Mouse (Mus musculus): ENCODE data around the gene Rhox3g. TPM values are rescaled to one million over a fixed set of nuclear protein-coding genes. Genes with fewer than 3 reads are reported as not detected.
"Not testable (repeated sequence)": the region's sequence is repeated elsewhere in the genome, so short reads cannot be mapped to it uniquely, and the experiment has no call there.

Rhox3g gene
- not detected in 2 replicates for polyA plus RNA-seq (2015; fragmentation: Nextera tagmentation; extraction: Ambion mirVana)

GRCm38 (mm10) chrX:37628512-37628911, at the start of gene Rhox3g:
TSS of gene Rhox3g (minus strand) at chrX:37628612.
- not testable (repeated sequence) for ATAC-seq (replicated peaks; ENCODE audit: low FRiP score, low read depth); H3K9ac ChIP-seq (ENCODE audit: low read depth, low read length); H3K27me3 ChIP-seq (ENCODE audit: insufficient read depth, low read length); H3K4me3 ChIP-seq (replicated peaks; ENCODE audit: low read depth, low read length); H3K27ac ChIP-seq; H3K4me2 ChIP-seq (ENCODE audit: low read length); H3K36me3 ChIP-seq (ENCODE audit: insufficient read depth, low read length); DNase-seq (ENCODE audit: low spot score); H3K9me3 ChIP-seq (replicated peaks; ENCODE audit: low read length); H3K4me1 ChIP-seq (replicated peaks; ENCODE audit: insufficient read depth, low read length)
- 82% methylated on average over 2 of the region's 2 CpGs for WGBS

GRCm38 (mm10) chrX:37673177-37673576, 44.8 kb upstream of the Rhox3g start, which contains the start of gene Rhox2h:
TSS of gene Rhox2h (minus strand) at chrX:37673277.
- H3K4me3 ChIP-seq (replicated peaks; ENCODE audit: low read depth, low read length); ATAC-seq (replicated peaks; ENCODE audit: low FRiP score, low read depth): not testable (repeated sequence)
- 85% methylated on average over 8 of the region's 8 CpGs for WGBS

GRCm38 (mm10) chrX:37668664-37669063, 40.3 kb upstream of the Rhox3g start, which contains the start of gene Rhox3h:
TSS of gene Rhox3h (minus strand) at chrX:37668764.
- not testable (repeated sequence) for ATAC-seq (replicated peaks; ENCODE audit: low FRiP score, low read depth); H3K9me3 ChIP-seq (replicated peaks; ENCODE audit: low read length); DNase-seq (ENCODE audit: low spot score); H3K36me3 ChIP-seq (ENCODE audit: insufficient read depth, low read length); H3K4me1 ChIP-seq (replicated peaks; ENCODE audit: insufficient read depth, low read length); H3K27me3 ChIP-seq (ENCODE audit: insufficient read depth, low read length); H3K9ac ChIP-seq (ENCODE audit: low read depth, low read length); H3K27ac ChIP-seq; H3K4me2 ChIP-seq (ENCODE audit: low read length); H3K4me3 ChIP-seq (replicated peaks; ENCODE audit: low read depth, low read length)
- 88% methylated on average over 1 of the region's 3 CpGs for WGBS

More at GRCm38 (mm10) chrX:37673177-37673576, 44.8 kb upstream of the Rhox3g start, which contains the start of gene Rhox2h:
- not testable (repeated sequence) for H3K4me1 ChIP-seq (replicated peaks; ENCODE audit: insufficient read depth, low read length); H3K27me3 ChIP-seq (ENCODE audit: insufficient read depth, low read length); H3K36me3 ChIP-seq (ENCODE audit: insufficient read depth, low read length); H3K9me3 ChIP-seq (replicated peaks; ENCODE audit: low read length); DNase-seq (ENCODE audit: low spot score); H3K9ac ChIP-seq (ENCODE audit: low read depth, low read length); H3K4me2 ChIP-seq (ENCODE audit: low read length); H3K27ac ChIP-seq

GRCm38 (mm10) chrX:37651227-37651626, 22.8 kb upstream of the Rhox3g start, which contains the start of gene Rhox4g:
TSS of gene Rhox4g (minus strand) at chrX:37651327.
- ATAC-seq (replicated peaks; ENCODE audit: low FRiP score, low read depth); H3K27ac ChIP-seq; H3K4me3 ChIP-seq (replicated peaks; ENCODE audit: low read depth, low read length); H3K9me3 ChIP-seq (replicated peaks; ENCODE audit: low read length); DNase-seq (ENCODE audit: low spot score); H3K9ac ChIP-seq (ENCODE audit: low read depth, low read length); H3K27me3 ChIP-seq (ENCODE audit: insufficient read depth, low read length); H3K4me2 ChIP-seq (ENCODE audit: low read length); H3K36me3 ChIP-seq (ENCODE audit: insufficient read depth, low read length); H3K4me1 ChIP-seq (replicated peaks; ENCODE audit: insufficient read depth, low read length): not testable (repeated sequence)
- 93% methylated on average over 16 of the region's 20 CpGs for WGBS

- ATAC-seq (replicated peaks; ENCODE audit: low FRiP score, low read depth); H3K9ac ChIP-seq (ENCODE audit: low read depth, low read length); H3K27me3 ChIP-seq (ENCODE audit: insufficient read depth, low read length); H3K4me1 ChIP-seq (replicated peaks; ENCODE audit: insufficient read depth, low read length); H3K4me2 ChIP-seq (ENCODE audit: low read length); H3K4me3 ChIP-seq (replicated peaks; ENCODE audit: low read depth, low read length); H3K36me3 ChIP-seq (ENCODE audit: insufficient read depth, low read length); DNase-seq (ENCODE audit: low spot score); H3K27ac ChIP-seq; H3K9me3 ChIP-seq (replicated peaks; ENCODE audit: low read length): not testable (repeated sequence)
- 85% methylated on average over 6 of the region's 6 CpGs for WGBS
These were observed 15.0 kb upstream of the Rhox3g start, which contains the start of gene Rhox2g for GRCm38 (mm10) chrX:37643370-37643769. TSS of gene Rhox2g (minus strand) at chrX:37643470.

- not testable (repeated sequence) for ATAC-seq (replicated peaks; ENCODE audit: low FRiP score, low read depth)
- 94% methylated on average over 15 of the region's 19 CpGs for WGBS
These were observed 20.8 kb downstream of the Rhox3g start, which contains the start of gene Rhox4f for GRCm38 (mm10) chrX:37607604-37608003. TSS of gene Rhox4f (minus strand) at chrX:37607704.

GRCm38 (mm10) chrX:37580692-37581091, 47.7 kb downstream of the Rhox3g start, which contains the start of gene Rhox3f:
TSS of gene Rhox3f (plus strand) at chrX:37580992.
- not testable (repeated sequence) for H3K4me1 ChIP-seq (replicated peaks; ENCODE audit: insufficient read depth, low read length); H3K36me3 ChIP-seq (ENCODE audit: insufficient read depth, low read length); DNase-seq (ENCODE audit: low spot score); H3K27me3 ChIP-seq (ENCODE audit: insufficient read depth, low read length); H3K9me3 ChIP-seq (replicated peaks; ENCODE audit: low read length); ATAC-seq (replicated peaks; ENCODE audit: low FRiP score, low read depth); H3K27ac ChIP-seq; H3K9ac ChIP-seq (ENCODE audit: low read depth, low read length); H3K4me2 ChIP-seq (ENCODE audit: low read length); H3K4me3 ChIP-seq (replicated peaks; ENCODE audit: low read depth, low read length)

More at GRCm38 (mm10) chrX:37607604-37608003, 20.8 kb downstream of the Rhox3g start, which contains the start of gene Rhox4f:
- not testable (repeated sequence) for DNase-seq (ENCODE audit: low spot score); H3K27me3 ChIP-seq (ENCODE audit: insufficient read depth, low read length); H3K27ac ChIP-seq; H3K36me3 ChIP-seq (ENCODE audit: insufficient read depth, low read length); H3K9me3 ChIP-seq (replicated peaks; ENCODE audit: low read length); H3K9ac ChIP-seq (ENCODE audit: low read depth, low read length); H3K4me3 ChIP-seq (replicated peaks; ENCODE audit: low read depth, low read length); H3K4me2 ChIP-seq (ENCODE audit: low read length); H3K4me1 ChIP-seq (replicated peaks; ENCODE audit: insufficient read depth, low read length)

Other genes starting within 250 kb of the Rhox3g start
- gene Rhox3a2, start 248.6 kb downstream of the Rhox3g start, polyA plus RNA-seq (2015; fragmentation: Nextera tagmentation; extraction: Ambion mirVana) = not detected in 2 replicates
- gene Rhox4a2, start 237.8 kb downstream of the Rhox3g start, polyA plus RNA-seq (2015; fragmentation: Nextera tagmentation; extraction: Ambion mirVana) = not detected in 2 replicates
- not detected in 2 replicates for gene Rhox2b, start 216.5 kb downstream of the Rhox3g start, polyA plus RNA-seq (2015; fragmentation: Nextera tagmentation; extraction: Ambion mirVana)
- not detected in 2 replicates for gene Rhox4b, start 196.1 kb downstream of the Rhox3g start, polyA plus RNA-seq (2015; fragmentation: Nextera tagmentation; extraction: Ambion mirVana)
- not detected in 2 replicates for gene Rhox2c, start 174.9 kb downstream of the Rhox3g start, polyA plus RNA-seq (2015; fragmentation: Nextera tagmentation; extraction: Ambion mirVana)
- not detected in 2 replicates for gene Rhox3c, start 170.0 kb downstream of the Rhox3g start, polyA plus RNA-seq (2015; fragmentation: Nextera tagmentation; extraction: Ambion mirVana)
- gene Rhox4c, start 148.3 kb downstream of the Rhox3g start, polyA plus RNA-seq (2015; fragmentation: Nextera tagmentation; extraction: Ambion mirVana) = not detected in 2 replicates
- not detected in 2 replicates for gene Rhox2d, start 135.2 kb downstream of the Rhox3g start, polyA plus RNA-seq (2015; fragmentation: Nextera tagmentation; extraction: Ambion mirVana)
- gene Rhox4d, start 114.3 kb downstream of the Rhox3g start, polyA plus RNA-seq (2015; fragmentation: Nextera tagmentation; extraction: Ambion mirVana) = not detected in 2 replicates
- gene Rhox2e, start 98.2 kb downstream of the Rhox3g start, polyA plus RNA-seq (2015; fragmentation: Nextera tagmentation; extraction: Ambion mirVana) = not detected in 2 replicates
- gene Rhox3e, start 86.6 kb downstream of the Rhox3g start, polyA plus RNA-seq (2015; fragmentation: Nextera tagmentation; extraction: Ambion mirVana) = not detected in 2 replicates
- not detected in 2 replicates for gene Rhox4e, start 71.2 kb downstream of the Rhox3g start, polyA plus RNA-seq (2015; fragmentation: Nextera tagmentation; extraction: Ambion mirVana)
- gene Rhox2f, start 57.2 kb downstream of the Rhox3g start, polyA plus RNA-seq (2015; fragmentation: Nextera tagmentation; extraction: Ambion mirVana) = not detected in 2 replicates
- not detected in 2 replicates for gene Rhox3f, start 47.6 kb downstream of the Rhox3g start, polyA plus RNA-seq (2015; fragmentation: Nextera tagmentation; extraction: Ambion mirVana)
- not detected in 2 replicates for gene Rhox4f, start 20.9 kb downstream of the Rhox3g start, polyA plus RNA-seq (2015; fragmentation: Nextera tagmentation; extraction: Ambion mirVana)
- gene Rhox2g, start 14.9 kb upstream of the Rhox3g start, polyA plus RNA-seq (2015; fragmentation: Nextera tagmentation; extraction: Ambion mirVana) = not detected in 2 replicates
- gene Rhox4g, start 22.7 kb upstream of the Rhox3g start, polyA plus RNA-seq (2015; fragmentation: Nextera tagmentation; extraction: Ambion mirVana) = not detected in 2 replicates
- not detected in 2 replicates for gene Rhox3h, start 40.2 kb upstream of the Rhox3g start, polyA plus RNA-seq (2015; fragmentation: Nextera tagmentation; extraction: Ambion mirVana)
- not detected in 2 replicates for gene Rhox2h, start 44.7 kb upstream of the Rhox3g start, polyA plus RNA-seq (2015; fragmentation: Nextera tagmentation; extraction: Ambion mirVana)
- gene Rhox5, start 176.2 kb upstream of the Rhox3g start, polyA plus RNA-seq (2015; fragmentation: Nextera tagmentation; extraction: Ambion mirVana) = 0.54 and 0.58 TPM in 2 replicates
- not detected in 2 replicates for gene Rhox6, start 198.3 kb upstream of the Rhox3g start, polyA plus RNA-seq (2015; fragmentation: Nextera tagmentation; extraction: Ambion mirVana)
- not detected in 2 replicates for gene Rhox7a, start 203.1 kb upstream of the Rhox3g start, polyA plus RNA-seq (2015; fragmentation: Nextera tagmentation; extraction: Ambion mirVana)

Measured in kidney, postnatal 0 days (tissue).